Mouse (Mus musculus): ENCODE results near the gene Bcap31. TPM values are rescaled to one million over a fixed set of nuclear protein-coding genes. Genes with fewer than 3 reads are reported as not detected.

Bcap31 gene
- polyA plus RNA-seq (2014; fragmentation: Illumina TruSeq; extraction: RNeasy Lipid Tissue Mini Kit (QIAGEN cat#74804); ENCODE audit: low read depth, low replicate concordance) = 26.6 TPM

GRCm38 (mm10) chrX:73716109-73716661 is at the start of gene Bcap31, which contains the start of gene Abcd1:
Bcap31 (minus strand) TSS chrX:73716175.
Abcd1 (plus strand) TSS chrX:73716597.

GRCm38 (mm10) chrX:73756334-73757140 is 40.6 kb upstream of the Bcap31 start, which contains the start of gene Plxnb3:
Plxnb3 (plus strand) TSS chrX:73757090.

GRCm38 (mm10) chrX:73672879-73673618 is 42.9 kb downstream of the Bcap31 start, which contains the start of gene Slc6a8:
Slc6a8 (plus strand) TSS chrX:73673150.

GRCm38 (mm10) chrX:73659575-73660283 is 56.2 kb downstream of the Bcap31 start, which contains the start of gene Pnck:
Pnck (minus strand) TSS chrX:73660117.

GRCm38 (mm10) chrX:73639255-73639675 is 76.7 kb downstream of the Bcap31 start, which contains the start of gene Dusp9:
Dusp9 (plus strand) TSS chrX:73639419.

Other genes starting within 250 kb of the Bcap31 start
- 29.6 TPM for gene Bgn, start 232.6 kb downstream of the Bcap31 start, polyA plus RNA-seq (2014; fragmentation: Illumina TruSeq; extraction: RNeasy Lipid Tissue Mini Kit (QIAGEN cat#74804); ENCODE audit: low read depth, low replicate concordance)
- gene Atp2b3, start 213.1 kb downstream of the Bcap31 start, polyA plus RNA-seq (2014; fragmentation: Illumina TruSeq; extraction: RNeasy Lipid Tissue Mini Kit (QIAGEN cat#74804); ENCODE audit: low read depth, low replicate concordance) = 0.60 TPM
- 0.17 TPM for gene Dusp9, start 76.8 kb downstream of the Bcap31 start, polyA plus RNA-seq (2014; fragmentation: Illumina TruSeq; extraction: RNeasy Lipid Tissue Mini Kit (QIAGEN cat#74804); ENCODE audit: low read depth, low replicate concordance)
- not detected for gene Pnck, start 56.1 kb downstream of the Bcap31 start, polyA plus RNA-seq (2014; fragmentation: Illumina TruSeq; extraction: RNeasy Lipid Tissue Mini Kit (QIAGEN cat#74804); ENCODE audit: low read depth, low replicate concordance)
- 3.2 TPM for gene Slc6a8, start 43.0 kb downstream of the Bcap31 start, polyA plus RNA-seq (2014; fragmentation: Illumina TruSeq; extraction: RNeasy Lipid Tissue Mini Kit (QIAGEN cat#74804); ENCODE audit: low read depth, low replicate concordance)
- 1.8 TPM for gene Abcd1, start 422 bp upstream of the Bcap31 start, polyA plus RNA-seq (2014; fragmentation: Illumina TruSeq; extraction: RNeasy Lipid Tissue Mini Kit (QIAGEN cat#74804); ENCODE audit: low read depth, low replicate concordance)
- not detected for gene Plxnb3, start 40.9 kb upstream of the Bcap31 start, polyA plus RNA-seq (2014; fragmentation: Illumina TruSeq; extraction: RNeasy Lipid Tissue Mini Kit (QIAGEN cat#74804); ENCODE audit: low read depth, low replicate concordance)
- not detected for gene Srpk3, start 58.2 kb upstream of the Bcap31 start, polyA plus RNA-seq (2014; fragmentation: Illumina TruSeq; extraction: RNeasy Lipid Tissue Mini Kit (QIAGEN cat#74804); ENCODE audit: low read depth, low replicate concordance)
- 7.8 TPM for gene Idh3g, start 70.7 kb upstream of the Bcap31 start, polyA plus RNA-seq (2014; fragmentation: Illumina TruSeq; extraction: RNeasy Lipid Tissue Mini Kit (QIAGEN cat#74804); ENCODE audit: low read depth, low replicate concordance)
- 9.3 TPM for gene Ssr4, start 70.9 kb upstream of the Bcap31 start, polyA plus RNA-seq (2014; fragmentation: Illumina TruSeq; extraction: RNeasy Lipid Tissue Mini Kit (QIAGEN cat#74804); ENCODE audit: low read depth, low replicate concordance)
- gene Pdzd4, start 108.8 kb upstream of the Bcap31 start, polyA plus RNA-seq (2014; fragmentation: Illumina TruSeq; extraction: RNeasy Lipid Tissue Mini Kit (QIAGEN cat#74804); ENCODE audit: low read depth, low replicate concordance) = 0.14 TPM
- not detected for gene Avpr2, start 175.9 kb upstream of the Bcap31 start, polyA plus RNA-seq (2014; fragmentation: Illumina TruSeq; extraction: RNeasy Lipid Tissue Mini Kit (QIAGEN cat#74804); ENCODE audit: low read depth, low replicate concordance)
- not detected for gene L1cam, start 179.9 kb upstream of the Bcap31 start, polyA plus RNA-seq (2014; fragmentation: Illumina TruSeq; extraction: RNeasy Lipid Tissue Mini Kit (QIAGEN cat#74804); ENCODE audit: low read depth, low replicate concordance)
- gene Arhgap4, start 205.7 kb upstream of the Bcap31 start, polyA plus RNA-seq (2014; fragmentation: Illumina TruSeq; extraction: RNeasy Lipid Tissue Mini Kit (QIAGEN cat#74804); ENCODE audit: low read depth, low replicate concordance) = 0.07 TPM
- 1.2 TPM for gene Naa10, start 205.8 kb upstream of the Bcap31 start, polyA plus RNA-seq (2014; fragmentation: Illumina TruSeq; extraction: RNeasy Lipid Tissue Mini Kit (QIAGEN cat#74804); ENCODE audit: low read depth, low replicate concordance)
- not detected for gene Renbp, start 214.7 kb upstream of the Bcap31 start, polyA plus RNA-seq (2014; fragmentation: Illumina TruSeq; extraction: RNeasy Lipid Tissue Mini Kit (QIAGEN cat#74804); ENCODE audit: low read depth, low replicate concordance)

All from testis, adult 10 weeks (tissue).